Mouse (Mus musculus) MEL (cell line): ENCODE results near the gene Lrsam1. TPM values are rescaled to one million over a fixed set of nuclear protein-coding genes. Genes with fewer than 3 reads are reported as not detected.

Source experiments
- DNase-seq: peaks from one replicate; pipeline ENCODE4 v3.0.0; 2011; ENCODE audit warnings: low read depth, low spot score
- H3K27ac ChIP-seq: 2 replicates; pipeline ENCODE4 v1.5.1; 2012; ENCODE audit warnings: low read depth, mild to moderate bottlenecking, control low read depth, low read length, moderate library complexity; ENCODE audit not compliant: control insufficient read depth
- H3K27me3 ChIP-seq, 2 experiments: fragments of 150-350 bp in 1 of 2; sonication (generic) in 1 of 2; 2 replicates each; pipeline ENCODE4 v1.6.1; 2012; ENCODE audit warnings: low read length in 2 of 2, mild to moderate bottlenecking in 2 of 2, improper control_type of control experiment in 1 of 2, moderate library complexity in 1 of 2; ENCODE audit not compliant: insufficient read depth in 2 of 2, control insufficient read depth in 1 of 2
- H3K36me3 ChIP-seq, 2 experiments: 2 replicates each; pipeline ENCODE4 v1.6.1; 2012 to 2014; ENCODE audit warnings: low read length in 2 of 2, improper control_type of control experiment in 1 of 2, inconsistent platforms in 1 of 2, mild to moderate bottlenecking in 1 of 2; ENCODE audit not compliant: insufficient read depth in 2 of 2, control insufficient read depth in 1 of 2
- H3K4me1 ChIP-seq, 2 experiments: fragments of 150-350 bp in 1 of 2; sonication (generic) in 1 of 2; 2 replicates each; pipeline ENCODE4 v1.6.1; 2012; ENCODE audit warnings: low read length in 2 of 2, improper control_type of control experiment in 1 of 2, mild to moderate bottlenecking in 1 of 2; ENCODE audit not compliant: insufficient read depth in 2 of 2, control insufficient read depth in 1 of 2
- H3K4me3 ChIP-seq, 2 experiments: fragments of 150-350 bp in 1 of 2; sonication (generic) in 1 of 2; 2 replicates each; pipeline ENCODE4 v1.5.1; 2012; ENCODE audit warnings: low read depth in 2 of 2, low read length in 2 of 2, mild to moderate bottlenecking in 2 of 2, moderate library complexity in 2 of 2, control low read depth in 1 of 2, improper control_type of control experiment in 1 of 2; ENCODE audit not compliant: control insufficient read depth in 1 of 2, insufficient read depth in 1 of 2
- H3K79me2 ChIP-seq: 2 replicates; pipeline ENCODE4 v1.6.1; 2012; ENCODE audit warnings: mild to moderate bottlenecking, low read length, moderate library complexity; ENCODE audit not compliant: control insufficient read depth, poor library complexity, insufficient read depth
- H3K9ac ChIP-seq: 2 replicates; pipeline ENCODE4 v1.6.1; 2012; ENCODE audit warnings: low read depth, mild to moderate bottlenecking, control low read depth, low read length, moderate library complexity; ENCODE audit not compliant: control insufficient read depth, poor library complexity, severe bottlenecking
- H3K9me3 ChIP-seq: fragments of 150-350 bp; sonication (generic); replicated peaks from 2 replicates; pipeline ENCODE4 v1.6.1; 2012; ENCODE audit warnings: mild to moderate bottlenecking, low read length, improper control_type of control experiment, moderate library complexity; ENCODE audit not compliant: insufficient read depth
- CHD1 ChIP-seq: IDR thresholded peaks from 2 replicates; pipeline ENCODE4 v1.6.1; 2012; ENCODE audit warnings: low read depth, mild to moderate bottlenecking, inconsistent platforms, low read length, improper control_type of control experiment
- CHD2 ChIP-seq: IDR thresholded peaks from 2 replicates; pipeline ENCODE4 v1.6.1; 2011; ENCODE audit warnings: low read length, improper control_type of control experiment
- CTCF ChIP-seq, 3 experiments: IDR thresholded peaks in 2 of 3; conservative IDR thresholded peaks in 1 of 3; 2 replicates each; pipeline ENCODE4 v1.5.1; 2011 to 2012; ENCODE audit warnings: low read length in 3 of 3, low read depth in 2 of 3, mild to moderate bottlenecking in 2 of 3, improper control_type of control experiment in 1 of 3, inconsistent platforms in 1 of 3, mixed read lengths in 1 of 3, moderate library complexity in 1 of 3; ENCODE audit not compliant: control insufficient read depth in 1 of 3, insufficient read depth in 1 of 3, poor library complexity in 1 of 3, severe bottlenecking in 1 of 3
- GABPA ChIP-seq: IDR thresholded peaks from 2 replicates; pipeline ENCODE4 v1.6.1; 2012; ENCODE audit warnings: low read depth, mild to moderate bottlenecking, inconsistent platforms, low read length, improper control_type of control experiment, moderate library complexity
- GATA1 ChIP-seq: IDR thresholded peaks from 2 replicates; pipeline ENCODE4 v1.6.1; 2011; ENCODE audit warnings: low read depth, low read length, improper control_type of control experiment
- JUND ChIP-seq: IDR thresholded peaks from 2 replicates; pipeline ENCODE4 v1.6.1; 2011; ENCODE audit warnings: low read depth, mild to moderate bottlenecking, improper control_type of control experiment, low read length
- MAZ ChIP-seq: IDR thresholded peaks from 2 replicates; pipeline ENCODE4 v1.6.1; 2012; ENCODE audit warnings: low read depth, mild to moderate bottlenecking, inconsistent platforms, low read length, improper control_type of control experiment
- MXI1 ChIP-seq: IDR thresholded peaks from 2 replicates; pipeline ENCODE4 v1.6.1; 2011; ENCODE audit warnings: mild to moderate bottlenecking, low read depth, low read length, improper control_type of control experiment
- MYC ChIP-seq: IDR thresholded peaks from 2 replicates; pipeline ENCODE4 v1.6.1; 2011; ENCODE audit warnings: low read depth, mild to moderate bottlenecking, low read length, improper control_type of control experiment, moderate library complexity
- POLR2A ChIP-seq, 2 experiments: IDR thresholded peaks; 2 replicates each; pipeline ENCODE4 v1.6.1; 2011 to 2012; ENCODE audit warnings: low read length in 2 of 2, mild to moderate bottlenecking in 2 of 2, control low read depth in 1 of 2, improper control_type of control experiment in 1 of 2, low read depth in 1 of 2, moderate library complexity in 1 of 2; ENCODE audit not compliant: control insufficient read depth in 1 of 2, insufficient read depth in 1 of 2, poor library complexity in 1 of 2
- RAD21 ChIP-seq: IDR thresholded peaks from 2 replicates; pipeline ENCODE4 v1.6.1; 2011; ENCODE audit warnings: mild to moderate bottlenecking, low read depth, low read length, improper control_type of control experiment
- RCOR1 ChIP-seq: IDR thresholded peaks from 2 replicates; pipeline ENCODE4 v1.6.1; 2012; ENCODE audit warnings: low read depth, mild to moderate bottlenecking, inconsistent platforms, low read length, improper control_type of control experiment
- TBP ChIP-seq: IDR thresholded peaks from 2 replicates; pipeline ENCODE4 v1.8.0; 2011; ENCODE audit warnings: low read depth, low read length, improper control_type of control experiment
- TCF12 ChIP-seq: IDR thresholded peaks from 2 replicates; pipeline ENCODE4 v1.6.1; 2014; ENCODE audit warnings: low read depth, mild to moderate bottlenecking, inconsistent platforms, low read length, improper control_type of control experiment, moderate library complexity
- UBTF ChIP-seq: IDR thresholded peaks from 2 replicates; pipeline ENCODE4 v1.6.1; 2012; ENCODE audit warnings: low read depth, mild to moderate bottlenecking, inconsistent platforms, low read length, improper control_type of control experiment, moderate library complexity, borderline replicate concordance; ENCODE audit not compliant: insufficient read depth
- USF2 ChIP-seq, 2 experiments: IDR thresholded peaks; 2 replicates each; pipeline ENCODE4 v1.6.1; 2011 to 2012; ENCODE audit warnings: improper control_type of control experiment in 2 of 2, low read length in 2 of 2, borderline replicate concordance in 1 of 2, inconsistent platforms in 1 of 2, low read depth in 1 of 2, mild to moderate bottlenecking in 1 of 2; ENCODE audit not compliant: insufficient read depth in 1 of 2
- ZKSCAN1 ChIP-seq: IDR thresholded peaks from 2 replicates; pipeline ENCODE4 v1.6.1; 2012; ENCODE audit warnings: low read depth, mild to moderate bottlenecking, inconsistent platforms, low read length, improper control_type of control experiment, moderate library complexity
- ZMIZ1 ChIP-seq: IDR thresholded peaks from 2 replicates; pipeline ENCODE4 v1.6.1; 2012; ENCODE audit warnings: low read depth, mild to moderate bottlenecking, inconsistent platforms, low read length, improper control_type of control experiment, moderate library complexity
- ZNF384 ChIP-seq: IDR thresholded peaks from 2 replicates; pipeline ENCODE4 v1.6.1; 2012; ENCODE audit warnings: low read depth, mild to moderate bottlenecking, inconsistent platforms, low read length, improper control_type of control experiment
- polyA plus RNA-seq, 2 experiments: library from polyadenylated mRNA; stranded (reverse) in 1 of 2; unstranded in 1 of 2; fragments of >175 nt in 1 of 2; fragments of >200 nt in 1 of 2; gene quantifications; 2 replicates each; pipeline versions ENCODE4 v1.2.1 to v1.2.4; 2012; ENCODE audit warnings: low replicate concordance in 2 of 2, low read depth in 1 of 2; ENCODE audit not compliant: insufficient read length in 2 of 2, insufficient read depth in 1 of 2, missing spikeins in 1 of 2
- total RNA-seq: library from RNA; depleted of rRNA; stranded (reverse); fragments of 300-350 nt; gene quantifications from 2 replicates; pipeline ENCODE4 v1.2.3, GENCODE M21; 2012

Lrsam1 gene
- total and polyA plus RNA-seq, 3 experiments = 14.2 to 17.9 TPM; not detected in 1

DNA sequence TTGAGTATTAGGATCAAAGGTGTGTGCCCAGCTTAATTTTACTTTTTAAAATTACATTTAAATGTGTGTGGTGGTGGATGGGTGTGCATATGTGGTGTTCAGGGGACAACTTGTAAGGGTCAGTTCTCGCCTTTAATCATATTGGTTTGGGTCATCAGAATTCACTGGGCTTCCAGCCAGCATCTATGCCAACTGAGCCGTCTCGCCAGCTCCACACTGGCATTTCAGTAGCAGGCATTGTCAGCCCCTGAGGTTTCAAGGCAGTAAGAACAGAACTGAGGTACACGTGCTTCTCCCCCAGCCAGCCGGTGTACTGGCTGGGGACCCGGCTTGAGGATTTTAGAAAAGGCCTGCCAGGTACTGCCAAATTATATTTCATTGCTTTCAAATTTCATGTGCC, 35.7 kb upstream of the Lrsam1 start:
- 0 out of 4 replicates have a peak, but pooled peaks cover 0 to 2% of the 10 kb centered on the region in 2 experiments for H3K27me3 ChIP-seq
- H3K27ac ChIP-seq = no peak overlapping the region
- H3K9me3 ChIP-seq = no peaks in the 10 kb centered on the region
- DNase-seq = no peak
- H3K4me1 ChIP-seq = no peaks in the 10 kb centered on the region
- H3K4me3 ChIP-seq = no peak overlapping the region
- no peak for TF ChIP-seq ZNF384
- no peak for TF ChIP-seq CTCF (IDR thresholded peaks at IDR 0.05 in 2 of 3, conservative IDR thresholded peaks at IDR 0.05 in 1 of 3; ENCODE audit: control insufficient read depth in 1 of 3, insufficient read depth in 1 of 3, low read depth in 2 of 3, low read length in 3 of 3, poor library complexity in 1 of 3, severe bottlenecking in 1 of 3)
- no peak for TF ChIP-seq ZKSCAN1
- no peak for TF ChIP-seq RCOR1
- TF ChIP-seq GATA1 = no peak
- no peak for TF ChIP-seq RAD21
- TF ChIP-seq ZMIZ1 = no peak
- TF ChIP-seq CHD2 = no peak
- TF ChIP-seq TCF12 = no peak
- no peak for TF ChIP-seq UBTF
- no peak for TF ChIP-seq GABPA
- no peaks in the 10 kb centered on the region for H3K36me3 ChIP-seq
- H3K79me2 ChIP-seq = no peaks in the 10 kb centered on the region; the same call in 1 of the 2 replicates
- no peak overlapping the region for H3K9ac ChIP-seq

GRCm38 (mm10) chr2:32992130-32992529, 30.7 kb upstream of the Lrsam1 start:
- no peaks in the 10 kb centered on the region for H3K4me1 ChIP-seq
- no peaks in the 10 kb centered on the region for H3K79me2 ChIP-seq
- H3K27me3 ChIP-seq = no peaks in the 10 kb centered on the region; a peak in 1 of 4 replicates
- H3K4me3 ChIP-seq = no peak overlapping the region
- no peak for DNase-seq
- no peaks in the 10 kb centered on the region for H3K9me3 ChIP-seq
- TF ChIP-seq MXI1 = no peak
- no peak for TF ChIP-seq USF2 (IDR thresholded peaks at IDR 0.05; ENCODE audit: borderline replicate concordance in 1 of 2, insufficient read depth in 1 of 2, low read depth in 1 of 2, low read length in 2 of 2)
- TF ChIP-seq MAZ = no peak
- no peak for TF ChIP-seq POLR2A (IDR thresholded peaks at IDR 0.05; ENCODE audit: control insufficient read depth in 1 of 2, insufficient read depth in 1 of 2, low read depth in 1 of 2, low read length in 2 of 2, poor library complexity in 1 of 2)
- no peak for TF ChIP-seq JUND
- no peak for TF ChIP-seq RCOR1
- TF ChIP-seq MYC = no peak
- no peak for TF ChIP-seq UBTF
- TF ChIP-seq CHD1 = no peak
- no peak for TF ChIP-seq TBP
- H3K9ac ChIP-seq = no peak overlapping the region
- no peak overlapping the region for H3K27ac ChIP-seq
- H3K36me3 ChIP-seq = no peaks in the 10 kb centered on the region
